Mouse (Mus musculus): Measurements from ENCODE around the gene Scfd1. TPM values are rescaled to one million over a fixed set of nuclear protein-coding genes. Genes with fewer than 3 reads are reported as not detected.

Scfd1 gene
- polyA plus RNA-seq (2015; fragmentation: Nextera tagmentation; extraction: Ambion mirVana): 63.1 and 71.4 TPM in 2 replicates

DNA sequence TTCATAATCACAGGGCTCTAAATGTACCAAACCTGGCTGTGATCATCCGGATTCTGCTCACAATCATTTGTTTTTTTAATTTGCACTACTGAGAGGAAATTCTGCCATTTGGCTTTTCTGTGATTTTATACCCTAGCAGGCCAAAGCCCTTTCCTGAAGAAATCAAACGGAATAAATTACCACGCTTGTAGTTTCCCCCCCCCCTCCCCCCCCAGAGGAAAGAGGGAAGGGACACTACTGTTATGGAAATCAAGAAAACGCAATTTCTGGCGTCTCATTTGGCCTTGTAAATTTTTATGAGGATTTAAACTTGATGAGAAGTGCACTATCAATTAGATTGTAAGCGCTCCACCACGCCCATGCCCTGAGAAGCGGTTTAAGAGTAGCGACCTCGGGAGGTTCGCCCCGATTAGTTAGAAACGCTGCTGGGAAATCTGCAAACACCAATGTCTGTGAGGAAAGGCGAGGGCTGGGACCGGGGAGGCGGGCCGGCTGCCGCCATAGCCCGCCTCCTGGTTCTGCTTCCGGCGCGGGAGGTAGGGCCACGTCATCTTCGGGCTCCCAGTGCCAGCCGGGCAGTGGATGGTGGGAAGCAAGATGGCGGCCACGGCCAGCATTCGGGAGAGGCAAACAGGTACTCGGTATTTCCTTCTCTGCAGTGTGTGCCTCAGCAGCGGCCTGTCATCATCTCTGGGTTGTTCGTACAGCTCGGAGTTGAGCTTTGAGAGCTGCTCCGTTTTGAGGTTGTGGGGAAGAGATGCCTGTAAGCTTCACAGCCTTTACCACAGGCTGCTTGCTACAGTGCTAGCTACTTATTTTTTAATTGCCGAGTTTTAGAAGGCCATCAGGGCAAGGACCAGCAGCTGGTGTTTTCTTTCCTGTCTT, at the start of gene Scfd1:
Gene Scfd1 (plus strand): TSS at position 508 of the 885 bp plus-strand sequence.

GRCm38 (mm10) chr12:51347988-51348697, 29.2 kb upstream of the Scfd1 start, which contains the start of gene G2e3:
Gene G2e3, plus strand, starts transcription at chr12:51348061.

Other genes with a start within 250 kb of the Scfd1 start
- 7.3 and 9.8 TPM in 2 replicates for gene G2e3, start 29.4 kb upstream of the Scfd1 start, polyA plus RNA-seq (2015; fragmentation: Nextera tagmentation; extraction: Ambion mirVana)
- 0.59 and 0.87 TPM in 2 replicates for gene Coch, start 215.8 kb downstream of the Scfd1 start, polyA plus RNA-seq (2015; fragmentation: Nextera tagmentation; extraction: Ambion mirVana)